Comparison of ENCODE assay signal across 20 mouse cellular contexts in the genomic region with DNA sequence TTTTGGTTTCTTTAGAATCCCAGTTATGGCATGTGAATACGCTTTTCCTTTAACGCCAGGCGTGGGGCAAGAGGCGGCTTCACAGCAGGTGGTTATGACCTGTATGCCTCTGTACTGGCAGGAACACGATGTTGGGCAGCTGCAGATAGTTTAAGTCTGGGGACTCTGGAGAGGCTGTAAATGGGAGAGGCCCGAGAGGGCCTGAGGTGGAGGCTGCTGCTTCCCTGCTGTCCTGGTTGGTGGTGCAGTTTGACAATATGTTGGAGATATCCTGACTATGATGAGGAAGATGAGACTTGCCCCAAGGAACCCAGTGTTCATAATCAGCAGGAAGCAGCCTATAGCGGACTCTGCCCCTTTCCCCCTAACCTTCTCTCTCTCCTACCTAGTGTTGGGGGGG. TPM values are rescaled to one million over a fixed set of nuclear protein-coding genes. Genes with fewer than 3 reads are reported as not detected.
DNase-seq lines count a peak whose midpoint lies in the region; ATAC-seq lines count a peak whose summit lies in the region.
"Had no signal": no experiment of that assay in that cellular context is flagged by ENCODE, and none has a peak within 500 bp of the region (broad histone marks: within the 10 kb centered on the region; RNA-seq: fewer than 3 reads in every experiment).

No protein-coding gene starts in this region.

- H3K9me3 ChIP-seq in midbrain, embryonic 11.5 days (ENCODE audit: control insufficient read depth, low read length): no peaks in the 10 kb centered on the region
- H3K9me3 ChIP-seq in midbrain, embryonic 16.5 days (replicated peaks; ENCODE audit: control insufficient read depth, low read length, poor library complexity, severe bottlenecking): no peaks in the 10 kb centered on the region
- H3K9me3 ChIP-seq: G1E had no signal

- H3K4me3 ChIP-seq in midbrain, embryonic 11.5 days (ENCODE audit: low read depth, low read length): no peak overlapping the region
- H3K4me3 ChIP-seq in midbrain, embryonic 16.5 days (ENCODE audit: low read depth, low read length): no peak overlapping the region

- peak; percentile 79 for DNase-seq in heart, adult 11 months
- DNase-seq in heart, postnatal 14 days: no peak
- DNase-seq in midbrain, embryonic 11.5 days (ENCODE audit: low spot score, missing footprints): peak; percentile 53
- DNase-seq: adrenal gland, adult 2 months; adrenal gland, adult 8-10 months; adrenal gland, postnatal 10 days; adrenal gland, postnatal 14 days; adrenal gland, postnatal 25 days; adrenal gland, postnatal 36 days; B cell, adult 2 months; cerebellum, adult 11 months; cerebellum, adult 11-12 months; cerebellum, adult 18-20 months had no signal

- no peaks in the 10 kb centered on the region for H3K27me3 ChIP-seq in midbrain, embryonic 11.5 days (ENCODE audit: control insufficient read depth, insufficient read depth, low read length)
- H3K27me3 ChIP-seq in midbrain, embryonic 16.5 days (ENCODE audit: control insufficient read depth, insufficient read depth, low read depth, low read length): no peaks in the 10 kb centered on the region
- H3K27me3 ChIP-seq: CH12.LX, Patski had no signal

- ATAC-seq in midbrain, embryonic 11.5 days (ENCODE audit: low FRiP score): no peak
- no peak for ATAC-seq in midbrain, embryonic 16.5 days
- ATAC-seq: activated CD4-positive, CD25-positive, alpha-beta regulatory T cell, adult 4 months; CD4-positive, CD25-positive, alpha-beta regulatory T cell, adult 4 months; Patski had no signal

- no peaks in the 10 kb centered on the region for H3K4me1 ChIP-seq in midbrain, embryonic 11.5 days (ENCODE audit: control insufficient read depth, insufficient read depth, low read length)
- H3K4me1 ChIP-seq in midbrain, embryonic 16.5 days (ENCODE audit: control insufficient read depth, insufficient read depth, low read length): no peaks in the 10 kb centered on the region

- WGBS in midbrain, embryonic 11.5 days: 76% methylated on average over 7 of the region's 7 CpGs
- 75% methylated on average over 7 of the region's 7 CpGs for WGBS in midbrain, embryonic 16.5 days

- H3K4me2 ChIP-seq in midbrain, embryonic 11.5 days: no peak overlapping the region
- no peak overlapping the region for H3K4me2 ChIP-seq in midbrain, embryonic 16.5 days (ENCODE audit: low read length)

- no peak overlapping the region for H3K27ac ChIP-seq in midbrain, embryonic 11.5 days (ENCODE audit: low read depth, low read length)
- H3K27ac ChIP-seq in midbrain, embryonic 16.5 days (ENCODE audit: low read length): no peak overlapping the region

- H3K9ac ChIP-seq in midbrain, embryonic 11.5 days (ENCODE audit: low read length): no peak overlapping the region
- no peak overlapping the region for H3K9ac ChIP-seq in midbrain, embryonic 16.5 days (ENCODE audit: low read depth, low read length)

- intact Hi-C loops in heart, postnatal 14 days (cut with DNase I): loop anchor here (10.0 kb wide), 1 partner anchor 278 kb away; a partner anchor contains a TSS

- no peaks in the 10 kb centered on the region; the same call in 1 of the 2 replicates for H3K36me3 ChIP-seq in midbrain, embryonic 11.5 days (ENCODE audit: control insufficient read depth, insufficient read depth, low read length)
- H3K36me3 ChIP-seq in midbrain, embryonic 16.5 days (ENCODE audit: control insufficient read depth, insufficient read depth, low read length): peaks cover 27% of the 10 kb centered on the region

RNA-seq across cellular contexts. Expression of a gene that starts 8.6 kb away (rescaled TPM):
- total RNA-seq in heart, postnatal 14 days (2021): not detected
- 0.15 and 0.20 TPM in 2 replicates for polyA plus RNA-seq in midbrain, embryonic 11.5 days (2014; fragmentation: Nextera tagmentation; extraction: Ambion mirVana)
- polyA plus RNA-seq in midbrain, embryonic 16.5 days (2015; fragmentation: Nextera tagmentation; extraction: Ambion mirVana): 1.2 and 1.5 TPM in 2 replicates
- total RNA-seq: MEL had no signal

RNA-seq across cellular contexts. Expression of a gene that starts 15.3 kb away (rescaled TPM):
- total RNA-seq in heart, postnatal 14 days (2021): 1 to 10 TPM; 1.3 to 2.2 TPM
- 1.5 and 2.5 TPM in 2 replicates for polyA plus RNA-seq in midbrain, embryonic 11.5 days (2014; fragmentation: Nextera tagmentation; extraction: Ambion mirVana)
- polyA plus RNA-seq in midbrain, embryonic 16.5 days (2015; fragmentation: Nextera tagmentation; extraction: Ambion mirVana): 7.3 and 9.4 TPM in 2 replicates
- total RNA-seq: MEL had no signal
- polyA plus RNA-seq: activated CD4-positive, CD25-positive, alpha-beta regulatory T cell, adult 4 months; CD4-positive, CD25-positive, alpha-beta regulatory T cell, adult 4 months had no signal

RNA-seq across cellular contexts. Expression of a gene that starts 25.5 kb away (rescaled TPM):
- total RNA-seq in heart, postnatal 14 days (2021): 10 to 100 TPM; 15.7 TPM
- 44.2 and 48.9 TPM in 2 replicates for polyA plus RNA-seq in midbrain, embryonic 11.5 days (2014; fragmentation: Nextera tagmentation; extraction: Ambion mirVana)
- polyA plus RNA-seq in midbrain, embryonic 16.5 days (2015; fragmentation: Nextera tagmentation; extraction: Ambion mirVana): 62.4 and 62.6 TPM in 2 replicates

RNA-seq across cellular contexts. Expression of a gene that starts 25.7 kb away (rescaled TPM):
- total RNA-seq in heart, postnatal 14 days (2021): 10 to 100 TPM in 1 of 2 experiments, 1 to 10 TPM in 1; 9.3 to 10.0 TPM
- polyA plus RNA-seq in midbrain, embryonic 11.5 days (2014; fragmentation: Nextera tagmentation; extraction: Ambion mirVana): 22.5 and 25.6 TPM in 2 replicates
- polyA plus RNA-seq in midbrain, embryonic 16.5 days (2015; fragmentation: Nextera tagmentation; extraction: Ambion mirVana): 25.9 and 28.5 TPM in 2 replicates

RNA-seq across cellular contexts. Expression of a gene that starts 26.1 kb away (rescaled TPM):
- total RNA-seq in heart, postnatal 14 days (2021): 10 to 100 TPM; 18.6 to 20.9 TPM
- 41.1 and 46.7 TPM in 2 replicates for polyA plus RNA-seq in midbrain, embryonic 11.5 days (2014; fragmentation: Nextera tagmentation; extraction: Ambion mirVana)
- polyA plus RNA-seq in midbrain, embryonic 16.5 days (2015; fragmentation: Nextera tagmentation; extraction: Ambion mirVana): 52.4 and 52.9 TPM in 2 replicates

Comparison
In these comparisons a context has a peak if more than half of its experiments do, and no peak if none do; other contexts are left out.
1. DNase-seq: peak in heart, adult 11 months (single experiment) and midbrain, embryonic 11.5 days (single experiment); none in heart, postnatal 14 days (0 of 2).